Mouse (Mus musculus): ENCODE measurements around the gene Cox4i2. TPM values are rescaled to one million over a fixed set of nuclear protein-coding genes. Genes with fewer than 3 reads are reported as not detected.

Cox4i2 gene
- polyA plus RNA-seq, 1 experiment = 84.7 TPM

DNA sequence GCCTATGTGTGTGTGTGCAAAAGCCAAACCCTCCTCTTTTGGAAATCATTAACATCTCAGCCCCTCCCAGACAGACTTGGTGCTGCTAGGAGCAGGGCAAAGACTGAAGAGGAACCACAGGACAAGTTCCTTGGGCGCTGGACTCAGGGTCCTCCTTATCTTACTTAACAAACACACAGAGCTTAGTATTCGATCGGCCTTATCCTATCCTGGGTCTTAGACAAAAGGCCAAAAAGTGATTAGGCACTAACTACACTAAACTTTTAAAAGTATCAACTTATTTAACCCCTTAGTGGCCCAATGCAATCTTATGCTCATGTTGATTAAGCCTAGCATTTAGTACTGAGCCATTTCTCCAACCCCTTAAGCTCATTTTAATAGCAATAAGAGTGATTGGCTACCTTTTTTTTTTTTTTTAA lies 14.1 kb upstream of the Cox4i2 start:
- no peak overlapping the region for H3K4me3 ChIP-seq (replicated peaks; ENCODE audit: extremely low read depth, low read depth, low read length)
- no peak for DNase-seq

DNA sequence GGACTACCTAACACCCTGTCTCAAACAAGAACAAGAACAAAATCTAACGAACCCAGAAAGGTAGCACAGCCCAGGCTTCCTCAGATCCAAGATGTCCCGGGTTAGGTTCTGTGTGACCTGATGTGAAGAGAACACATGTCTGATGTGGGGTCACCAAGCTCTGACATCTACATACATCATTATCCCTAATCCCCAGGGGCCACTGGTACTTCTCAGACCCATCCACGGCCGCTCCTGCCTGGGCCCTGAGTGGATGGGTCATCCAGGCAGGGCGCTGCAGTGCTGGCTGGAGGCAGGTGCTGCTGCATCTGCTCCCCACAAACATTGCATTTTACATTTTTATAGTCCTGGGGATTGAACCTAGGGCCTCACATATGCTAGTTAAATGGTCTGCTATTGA lies 13.5 kb upstream of the Cox4i2 start:
- DNase-seq = no peak
- no peak overlapping the region for H3K4me3 ChIP-seq (replicated peaks; ENCODE audit: extremely low read depth, low read depth, low read length)
- WGBS = 74% methylated on average over 5 of the region's 5 CpGs
- peaks cover 19% of the 10 kb centered on the region for H3K4me1 ChIP-seq (ENCODE audit: control insufficient read depth, insufficient read depth, low read length)
- TF ChIP-seq POLR2A (IDR thresholded peaks at IDR 0.05; ENCODE audit: borderline replicate concordance, extremely low read depth, low read depth, low read length) (no peak), CTCF (IDR thresholded peaks at IDR 0.05; ENCODE audit: insufficient read depth, low read length) (no peak)

More for the DNA sequence above, 14.1 kb upstream of the Cox4i2 start:
- no peak for TF ChIP-seq POLR2A (IDR thresholded peaks at IDR 0.05; ENCODE audit: borderline replicate concordance, extremely low read depth, low read depth, low read length)
- no peak for TF ChIP-seq CTCF (IDR thresholded peaks at IDR 0.05; ENCODE audit: insufficient read depth, low read length)
- 4% methylated on average over 3 of the region's 3 CpGs for WGBS
- peaks cover 19% of the 10 kb centered on the region for H3K4me1 ChIP-seq (ENCODE audit: control insufficient read depth, insufficient read depth, low read length)

DNA sequence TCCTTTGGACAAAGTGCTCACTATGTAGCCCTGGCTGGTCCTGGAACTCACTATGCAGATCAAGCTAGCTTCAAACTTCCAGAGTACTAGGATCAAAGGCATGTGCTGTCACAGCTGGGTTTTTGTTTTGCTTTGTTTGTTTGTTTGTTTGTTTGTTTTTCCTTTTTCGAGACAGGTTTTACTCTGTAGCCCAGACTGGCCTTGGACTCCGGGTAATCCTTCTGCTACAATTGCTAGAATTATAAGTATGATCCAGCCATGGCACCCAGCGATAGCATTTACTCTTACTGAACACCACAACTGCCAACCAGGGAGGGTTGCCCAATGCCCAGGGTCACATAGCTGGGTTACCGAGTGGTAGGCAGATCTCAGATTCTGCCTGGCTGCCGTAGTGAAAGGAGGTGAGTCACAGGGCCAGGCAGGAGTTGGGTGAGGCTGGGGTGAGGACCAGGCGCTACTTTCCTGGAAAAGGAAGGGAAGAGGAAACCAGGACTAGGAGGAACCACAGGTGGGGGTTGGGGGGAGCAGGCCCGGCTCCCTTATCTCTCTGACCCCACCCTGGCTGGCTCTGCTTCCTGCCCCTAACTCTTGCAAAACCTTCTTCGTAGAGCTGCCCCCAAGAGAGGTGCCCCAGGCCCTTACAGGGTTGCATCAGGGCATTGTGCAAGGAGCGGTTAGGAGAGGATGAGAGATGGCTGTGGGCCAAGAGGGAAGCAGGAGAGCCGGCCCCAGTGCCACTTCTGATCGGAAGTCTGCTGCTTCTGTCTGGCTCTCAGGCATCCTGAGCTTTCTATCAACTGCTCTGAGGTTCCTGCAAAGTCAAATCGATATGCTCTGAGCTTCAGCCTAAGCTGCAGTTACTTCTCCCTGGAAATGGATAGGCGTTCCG lies 12.6 kb upstream of the Cox4i2 start:
- WGBS = 9% methylated on average over 14 of the region's 14 CpGs
- DNase-seq = peak; percentile 83
- TF ChIP-seq POLR2A (IDR thresholded peaks at IDR 0.05; ENCODE audit: borderline replicate concordance, extremely low read depth, low read depth, low read length) (0 out of 2 replicates have a peak, but pooled peaks have one; percentile 20), CTCF (IDR thresholded peaks at IDR 0.05; ENCODE audit: insufficient read depth, low read length) (no peak)
- Histone ChIP-seq H3K4me3 (replicated peaks; ENCODE audit: extremely low read depth, low read depth, low read length) (peak overlapping the region; percentile 3), H3K4me1 (ENCODE audit: control insufficient read depth, insufficient read depth, low read length) (peaks cover 19% of the 10 kb centered on the region)

DNA sequence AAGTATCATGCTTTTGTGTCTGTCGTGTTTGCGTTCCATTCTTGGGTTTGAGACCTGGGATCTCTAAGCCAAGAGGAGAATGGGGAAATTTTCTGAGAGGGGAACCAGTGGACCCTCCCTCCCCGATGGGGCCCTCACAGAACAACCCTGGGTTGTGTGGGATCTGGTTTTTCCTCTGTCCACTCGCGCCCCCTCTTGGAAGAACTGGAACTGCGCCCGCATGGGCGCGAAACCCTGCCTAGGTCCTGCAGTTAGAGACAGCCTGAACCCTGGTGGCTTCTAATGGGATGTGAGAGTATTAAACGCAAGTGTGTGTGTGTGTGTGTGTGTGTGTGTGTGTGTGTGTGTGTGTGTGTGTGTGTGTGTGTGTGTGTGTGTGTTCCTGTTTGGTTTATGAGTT lies 11.5 kb upstream of the Cox4i2 start:
- peak; percentile 64 for TF ChIP-seq CTCF (IDR thresholded peaks at IDR 0.05; ENCODE audit: insufficient read depth, low read length)
- TF ChIP-seq POLR2A (IDR thresholded peaks at IDR 0.05; ENCODE audit: borderline replicate concordance, extremely low read depth, low read depth, low read length) = no peak
- Histone ChIP-seq H3K4me1 (ENCODE audit: control insufficient read depth, insufficient read depth, low read length) (peaks cover 16% of the 10 kb centered on the region), H3K4me3 (replicated peaks; ENCODE audit: extremely low read depth, low read depth, low read length) (no peak overlapping the region)
- 17% methylated on average over 10 of the region's 10 CpGs for WGBS
- peak; percentile 77 for DNase-seq

DNA sequence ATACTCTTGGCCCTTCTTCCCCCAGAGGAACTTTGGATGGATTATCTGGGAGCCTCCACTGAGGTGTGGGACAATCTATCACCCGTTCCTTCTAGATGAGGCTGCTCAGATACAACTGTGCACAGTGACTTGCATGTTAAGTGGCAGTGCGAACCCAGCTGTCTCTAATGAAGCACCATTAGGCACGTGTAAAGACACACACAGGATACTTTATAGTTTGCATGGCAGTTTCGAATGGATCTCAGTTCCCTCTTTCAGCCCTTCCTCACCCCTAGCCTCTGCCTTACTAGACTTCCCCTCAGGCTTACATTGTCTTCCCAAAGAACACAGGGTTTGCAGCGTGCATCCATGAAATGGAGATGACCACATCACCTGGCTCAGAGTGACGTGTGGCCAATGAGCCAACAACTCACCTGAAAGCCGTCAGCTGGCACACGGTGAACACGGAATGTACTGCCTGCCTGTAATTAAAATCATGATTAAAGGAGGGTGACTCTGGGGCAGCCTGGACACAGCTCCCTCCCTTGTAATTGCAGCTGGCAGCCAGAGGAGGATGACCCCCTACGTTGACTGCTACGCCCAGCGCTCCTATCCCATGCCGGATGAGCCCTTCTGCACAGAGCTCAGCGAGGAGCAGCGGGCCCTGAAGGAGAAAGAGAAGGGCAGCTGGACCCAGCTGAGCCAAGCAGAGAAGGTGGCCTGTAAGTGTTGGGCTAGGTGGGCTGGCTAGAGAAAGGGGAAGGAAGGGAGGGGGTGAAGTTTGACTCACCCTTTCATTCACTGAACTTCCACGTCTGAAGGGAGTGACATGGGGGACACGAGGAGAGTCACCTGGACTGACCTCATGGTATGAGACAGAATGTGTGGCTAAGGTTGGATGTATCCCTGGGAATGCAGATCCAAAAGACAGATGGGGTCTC lies 2.8 kb downstream of the Cox4i2 start:
- WGBS = 74% methylated on average over 17 of the region's 17 CpGs
- no peaks in the 10 kb centered on the region for H3K4me1 ChIP-seq (ENCODE audit: control insufficient read depth, insufficient read depth, low read length)
- no peak overlapping the region for H3K4me3 ChIP-seq (replicated peaks; ENCODE audit: extremely low read depth, low read depth, low read length)
- DNase-seq = no peak
- TF ChIP-seq CTCF (IDR thresholded peaks at IDR 0.05; ENCODE audit: insufficient read depth, low read length) = no peak
- TF ChIP-seq POLR2A (IDR thresholded peaks at IDR 0.05; ENCODE audit: borderline replicate concordance, extremely low read depth, low read depth, low read length) = no peak

DNA sequence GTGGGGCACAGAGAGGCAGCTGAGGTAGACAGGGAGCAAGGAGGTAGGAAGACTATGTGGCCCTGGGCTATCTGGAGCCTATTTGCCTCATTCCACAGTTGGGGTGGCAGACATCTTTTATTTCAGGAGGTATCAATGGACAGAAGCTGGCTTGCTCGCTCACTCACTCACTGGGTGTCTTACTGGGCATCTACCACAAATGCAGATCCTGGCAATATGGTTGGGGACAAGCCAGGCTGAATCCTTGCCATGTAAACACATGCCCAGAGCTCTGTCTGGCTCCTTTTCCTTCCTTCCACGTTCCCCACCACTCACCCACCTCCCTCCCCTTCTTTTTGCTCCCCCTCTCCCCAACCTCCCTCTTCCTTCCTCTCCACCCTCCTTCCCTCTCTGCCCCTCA lies 3.5 kb downstream of the Cox4i2 start:
- TF ChIP-seq POLR2A (IDR thresholded peaks at IDR 0.05; ENCODE audit: borderline replicate concordance, extremely low read depth, low read depth, low read length) (no peak), CTCF (IDR thresholded peaks at IDR 0.05; ENCODE audit: insufficient read depth, low read length) (no peak)
- no peaks in the 10 kb centered on the region for H3K4me1 ChIP-seq (ENCODE audit: control insufficient read depth, insufficient read depth, low read length)
- DNase-seq = no peak
- 42% methylated on average over 2 of the region's 2 CpGs for WGBS
- no peak overlapping the region for H3K4me3 ChIP-seq (replicated peaks; ENCODE audit: extremely low read depth, low read depth, low read length)

DNA sequence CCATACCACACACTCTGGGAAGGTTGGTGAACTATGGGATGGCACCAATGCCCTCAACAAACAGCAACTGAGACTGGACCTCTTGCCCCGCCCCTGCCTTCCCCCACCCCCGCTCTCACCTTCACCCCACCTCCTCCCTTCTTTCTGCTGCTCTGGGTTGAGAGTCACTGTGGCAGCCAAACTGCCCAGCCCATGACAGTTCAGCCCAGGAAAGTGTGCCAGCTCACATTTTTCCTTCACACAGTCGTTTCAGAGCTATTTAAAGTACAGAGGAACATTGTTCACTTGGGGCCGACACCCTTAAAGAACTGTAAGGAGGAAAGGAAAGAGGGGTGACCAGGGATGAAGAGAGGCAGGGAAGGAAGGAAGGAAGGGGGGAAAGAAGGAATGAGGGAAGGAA lies 4.4 kb downstream of the Cox4i2 start:
- no peak for TF ChIP-seq POLR2A (IDR thresholded peaks at IDR 0.05; ENCODE audit: borderline replicate concordance, extremely low read depth, low read depth, low read length)
- TF ChIP-seq CTCF (IDR thresholded peaks at IDR 0.05; ENCODE audit: insufficient read depth, low read length) = no peak
- Histone ChIP-seq H3K4me1 (ENCODE audit: control insufficient read depth, insufficient read depth, low read length) (no peaks in the 10 kb centered on the region), H3K4me3 (replicated peaks; ENCODE audit: extremely low read depth, low read depth, low read length) (no peak overlapping the region)
- WGBS = 27% methylated on average over 4 of the region's 4 CpGs
- DNase-seq = no peak

DNA sequence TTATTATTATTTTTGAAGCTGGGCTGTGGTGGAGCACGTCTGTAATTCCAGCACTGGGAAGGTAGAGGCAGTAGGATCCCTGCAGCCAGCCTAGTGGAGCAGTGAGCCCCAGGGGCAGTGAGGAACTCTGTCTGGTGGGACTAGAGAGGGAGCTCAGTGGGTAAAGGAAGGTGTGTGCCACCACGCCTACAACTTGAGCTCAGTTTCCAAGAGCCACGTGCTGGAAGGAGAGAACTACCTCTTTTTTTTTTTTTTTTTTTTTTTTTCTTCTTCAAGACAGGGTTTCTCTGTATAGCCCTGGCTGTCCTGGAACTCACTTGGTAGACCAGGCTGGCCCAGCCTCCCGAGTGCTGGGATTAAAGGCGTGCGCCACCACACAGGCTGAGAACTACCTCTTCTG lies 9.3 kb downstream of the Cox4i2 start:
- peaks cover 12% of the 10 kb centered on the region for H3K4me1 ChIP-seq (ENCODE audit: control insufficient read depth, insufficient read depth, low read length)
- no peak for DNase-seq
- H3K4me3 ChIP-seq (replicated peaks; ENCODE audit: extremely low read depth, low read depth, low read length) = no peak overlapping the region
- TF ChIP-seq CTCF (IDR thresholded peaks at IDR 0.05; ENCODE audit: insufficient read depth, low read length) = no peak
- TF ChIP-seq POLR2A (IDR thresholded peaks at IDR 0.05; ENCODE audit: borderline replicate concordance, extremely low read depth, low read depth, low read length) = no peak
- 69% methylated on average over 6 of the region's 6 CpGs for WGBS
